Mouse (Mus musculus): Measurements from ENCODE around the gene Mri1. TPM values are rescaled to one million over a fixed set of nuclear protein-coding genes. Genes with fewer than 3 reads are reported as not detected.

The Mri1 gene
- polyA plus RNA-seq, 1 experiment: 23.2 TPM

DNA sequence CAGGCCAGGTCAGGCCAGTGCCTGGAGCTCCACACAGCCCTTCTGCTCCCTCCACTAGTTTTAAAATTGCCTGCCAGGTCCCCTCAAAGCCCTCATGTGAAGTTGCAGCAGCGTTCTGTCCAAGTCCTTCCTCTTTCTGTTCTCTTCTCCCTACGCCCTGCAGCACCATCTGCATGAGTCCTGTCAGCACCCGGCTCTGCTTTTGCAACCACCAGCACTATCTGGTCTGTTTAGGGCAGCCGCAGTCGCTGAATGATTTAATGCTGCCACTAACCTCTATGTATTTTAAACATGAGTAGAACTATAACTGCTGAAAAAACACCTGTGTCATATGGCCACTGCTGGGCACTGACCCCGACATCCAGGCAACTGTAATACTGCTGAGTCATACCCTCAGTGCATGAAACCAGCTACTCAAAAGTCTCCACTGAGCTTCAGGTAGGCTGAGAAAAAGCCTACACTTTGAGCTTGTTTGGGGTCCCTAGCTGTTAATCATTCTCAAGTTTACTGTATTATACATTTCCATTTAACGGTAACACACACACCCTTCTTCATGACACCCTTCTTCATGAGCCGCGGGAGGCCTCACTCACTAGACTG lies 34.5 kb downstream of the Mri1 start:
- no peaks in the 10 kb centered on the region for H3K79me3 ChIP-seq (ENCODE audit: low read depth)
- H3K27me3 ChIP-seq (ENCODE audit: control insufficient read depth, insufficient read depth, insufficient read length): no peaks in the 10 kb centered on the region
- H3ac ChIP-seq (ENCODE audit: control insufficient read depth, insufficient read length, low read depth): no peak overlapping the region
- no peaks in the 10 kb centered on the region for H3K79me2 ChIP-seq (ENCODE audit: control insufficient read depth, insufficient read depth)
- TF ChIP-seq USF1 (IDR thresholded peaks at IDR 0.05; ENCODE audit: low read depth) (no peak), FOSL1 (IDR thresholded peaks at IDR 0.05; ENCODE audit: insufficient read depth, low read length, poor library complexity, severe bottlenecking) (no peak), MYOD1 (IDR thresholded peaks at IDR 0.05; ENCODE audit: control insufficient read depth, insufficient read length, low read depth) (no peak), CEBPB (IDR thresholded peaks at IDR 0.05; ENCODE audit: low read depth) (no peak), MYOG (IDR thresholded peaks at IDR 0.05; ENCODE audit: control insufficient read depth, extremely low read depth, insufficient read length) (no peak)
- H3K4me3 ChIP-seq (ENCODE audit: insufficient read depth, poor library complexity, severe bottlenecking): no peak overlapping the region
- H3K36me3 ChIP-seq (ENCODE audit: control insufficient read depth, insufficient read depth): peaks cover 29% of the 10 kb centered on the region

DNA sequence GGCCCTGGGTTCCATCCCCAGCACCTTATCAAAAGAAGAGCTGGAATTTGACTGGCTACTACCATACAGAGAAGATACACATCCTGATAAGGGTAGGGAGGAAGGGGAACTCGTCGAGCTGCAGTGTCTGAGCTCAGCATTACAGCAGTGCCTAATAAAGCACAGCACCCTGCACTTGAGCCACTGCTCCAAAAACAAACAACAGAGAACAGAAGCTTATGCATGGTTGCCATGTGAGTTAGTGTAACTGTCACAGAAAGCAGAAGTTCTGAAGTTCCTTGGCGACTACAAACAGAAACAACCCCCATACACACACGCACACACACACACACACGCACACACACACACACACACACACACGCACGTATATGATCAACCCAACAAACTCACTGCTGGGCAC lies 37.0 kb downstream of the Mri1 start:
- Histone ChIP-seq H3ac (ENCODE audit: control insufficient read depth, insufficient read length, low read depth) (no peak overlapping the region), H3K79me2 (ENCODE audit: control insufficient read depth, insufficient read depth) (no peaks in the 10 kb centered on the region), H3K4me3 (ENCODE audit: insufficient read depth, poor library complexity, severe bottlenecking) (no peak overlapping the region), H3K36me3 (ENCODE audit: control insufficient read depth, insufficient read depth) (peaks cover 32% of the 10 kb centered on the region), H3K79me3 (ENCODE audit: low read depth) (no peaks in the 10 kb centered on the region), H3K27me3 (ENCODE audit: control insufficient read depth, insufficient read depth, insufficient read length) (no peaks in the 10 kb centered on the region)
- no peak for TF ChIP-seq MAX (IDR thresholded peaks at IDR 0.05)

DNA sequence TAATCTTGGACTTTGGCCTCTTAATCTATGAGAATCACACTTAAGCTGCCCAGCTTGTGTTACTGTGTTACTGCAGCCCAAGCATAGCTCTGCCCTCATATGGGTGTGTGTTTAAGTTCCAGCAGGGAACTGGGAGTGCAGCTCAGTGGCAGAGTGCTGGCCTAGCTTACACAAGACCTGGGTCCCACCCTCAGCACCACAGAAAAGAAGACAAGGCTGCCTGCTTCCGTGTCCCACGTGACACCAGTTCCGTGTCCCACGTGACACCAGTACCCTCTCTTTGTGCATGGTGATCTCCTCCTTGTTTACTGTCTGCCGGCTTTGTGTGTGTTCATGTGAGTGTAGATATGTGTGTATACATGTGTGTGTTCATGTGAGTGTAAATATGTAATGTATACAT lies 39.0 kb downstream of the Mri1 start:
- peaks cover 32% of the 10 kb centered on the region for H3K36me3 ChIP-seq (ENCODE audit: control insufficient read depth, insufficient read depth)
- no peak for TF ChIP-seq CTCF (IDR thresholded peaks at IDR 0.05; ENCODE audit: control insufficient read depth, insufficient read depth, insufficient read length)
- TF ChIP-seq MAX (IDR thresholded peaks at IDR 0.05): no peak
- no peak for TF ChIP-seq FOSL1 (IDR thresholded peaks at IDR 0.05; ENCODE audit: insufficient read depth, low read length, poor library complexity, severe bottlenecking)
- TF ChIP-seq CEBPB (IDR thresholded peaks at IDR 0.05; ENCODE audit: low read depth): no peak
- no peak for TF ChIP-seq MYOG (IDR thresholded peaks at IDR 0.05; ENCODE audit: control insufficient read depth, extremely low read depth, insufficient read length)
- no peak for TF ChIP-seq MYOD1 (IDR thresholded peaks at IDR 0.05; ENCODE audit: control insufficient read depth, insufficient read length, low read depth)
- TF ChIP-seq USF1 (IDR thresholded peaks at IDR 0.05; ENCODE audit: low read depth): no peak
- H3K79me3 ChIP-seq (ENCODE audit: low read depth): no peaks in the 10 kb centered on the region
- no peaks in the 10 kb centered on the region for H3K79me2 ChIP-seq (ENCODE audit: control insufficient read depth, insufficient read depth)
- no peak overlapping the region for H3ac ChIP-seq (ENCODE audit: control insufficient read depth, insufficient read length, low read depth)
- no peak overlapping the region for H3K4me3 ChIP-seq (ENCODE audit: insufficient read depth, poor library complexity, severe bottlenecking)
- no peaks in the 10 kb centered on the region for H3K27me3 ChIP-seq (ENCODE audit: control insufficient read depth, insufficient read depth, insufficient read length)

GRCm38 (mm10) chr8:84217206-84217605 lies 39.9 kb downstream of the Mri1 start:
- TF ChIP-seq CEBPB (IDR thresholded peaks at IDR 0.05; ENCODE audit: low read depth) (no peak), CTCF (IDR thresholded peaks at IDR 0.05; ENCODE audit: control insufficient read depth, insufficient read depth, insufficient read length) (no peak), FOSL1 (IDR thresholded peaks at IDR 0.05; ENCODE audit: insufficient read depth, low read length, poor library complexity, severe bottlenecking) (no peak), MYOG (IDR thresholded peaks at IDR 0.05; ENCODE audit: control insufficient read depth, extremely low read depth, insufficient read length) (no peak), MYOD1 (IDR thresholded peaks at IDR 0.05; ENCODE audit: control insufficient read depth, insufficient read length, low read depth) (no peak), MAX (IDR thresholded peaks at IDR 0.05) (no peak), USF1 (IDR thresholded peaks at IDR 0.05; ENCODE audit: low read depth) (no peak)
- Histone ChIP-seq H3K79me3 (ENCODE audit: low read depth) (no peaks in the 10 kb centered on the region), H3K27me3 (ENCODE audit: control insufficient read depth, insufficient read depth, insufficient read length) (no peaks in the 10 kb centered on the region), H3K36me3 (ENCODE audit: control insufficient read depth, insufficient read depth) (peaks cover 27% of the 10 kb centered on the region), H3K4me3 (ENCODE audit: insufficient read depth, poor library complexity, severe bottlenecking) (no peak overlapping the region), H3K79me2 (ENCODE audit: control insufficient read depth, insufficient read depth) (no peaks in the 10 kb centered on the region), H3ac (ENCODE audit: control insufficient read depth, insufficient read length, low read depth) (no peak overlapping the region)

DNA sequence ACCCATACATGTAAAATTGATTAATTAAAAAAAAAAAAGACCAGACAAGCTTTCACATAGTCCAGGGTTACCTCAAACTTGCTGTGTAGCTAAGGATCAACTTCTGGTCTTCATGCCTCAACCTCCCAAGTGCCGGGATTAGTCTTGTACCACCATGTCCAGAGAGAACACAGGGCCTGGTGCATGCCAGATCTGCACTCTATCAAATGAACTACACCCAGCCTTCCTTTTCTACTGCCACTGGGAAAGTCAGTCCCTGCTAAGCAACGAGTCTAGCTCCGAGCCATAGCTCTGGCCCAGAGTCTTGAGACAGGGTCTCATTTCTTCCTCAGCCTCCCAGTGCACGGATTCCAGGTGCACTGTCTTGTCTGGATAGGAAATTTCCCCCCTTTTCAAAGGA lies 43.8 kb downstream of the Mri1 start:
- no peak for TF ChIP-seq USF1 (IDR thresholded peaks at IDR 0.05; ENCODE audit: low read depth)
- TF ChIP-seq CEBPB (IDR thresholded peaks at IDR 0.05; ENCODE audit: low read depth): no peak
- TF ChIP-seq MYOG (IDR thresholded peaks at IDR 0.05; ENCODE audit: control insufficient read depth, extremely low read depth, insufficient read length): no peak
- no peak for TF ChIP-seq MAX (IDR thresholded peaks at IDR 0.05)
- no peak for TF ChIP-seq MYOD1 (IDR thresholded peaks at IDR 0.05; ENCODE audit: control insufficient read depth, insufficient read length, low read depth)
- TF ChIP-seq FOSL1 (IDR thresholded peaks at IDR 0.05; ENCODE audit: insufficient read depth, low read length, poor library complexity, severe bottlenecking): no peak
- no peak for TF ChIP-seq CTCF (IDR thresholded peaks at IDR 0.05; ENCODE audit: control insufficient read depth, insufficient read depth, insufficient read length)
- H3K36me3 ChIP-seq (ENCODE audit: control insufficient read depth, insufficient read depth): peaks cover 47% of the 10 kb centered on the region
- no peak overlapping the region for H3ac ChIP-seq (ENCODE audit: control insufficient read depth, insufficient read length, low read depth)
- peaks cover 4% of the 10 kb centered on the region for H3K79me3 ChIP-seq (ENCODE audit: low read depth)
- H3K79me2 ChIP-seq (ENCODE audit: control insufficient read depth, insufficient read depth): peaks cover 11% of the 10 kb centered on the region
- no peak overlapping the region for H3K4me3 ChIP-seq (ENCODE audit: insufficient read depth, poor library complexity, severe bottlenecking)
- no peaks in the 10 kb centered on the region for H3K27me3 ChIP-seq (ENCODE audit: control insufficient read depth, insufficient read depth, insufficient read length)

GRCm38 (mm10) chr8:84211881-84212563 lies 45.1 kb downstream of the Mri1 start:
- Histone ChIP-seq H3ac (ENCODE audit: control insufficient read depth, insufficient read length, low read depth) (no peak overlapping the region), H3K4me3 (ENCODE audit: insufficient read depth, poor library complexity, severe bottlenecking) (no peak overlapping the region), H3K79me2 (ENCODE audit: control insufficient read depth, insufficient read depth) (peaks cover 23% of the 10 kb centered on the region), H3K79me3 (ENCODE audit: low read depth) (peaks cover 15% of the 10 kb centered on the region), H3K36me3 (ENCODE audit: control insufficient read depth, insufficient read depth) (peaks cover 59% of the 10 kb centered on the region), H3K27me3 (ENCODE audit: control insufficient read depth, insufficient read depth, insufficient read length) (no peaks in the 10 kb centered on the region)
- TF ChIP-seq MYOD1 (IDR thresholded peaks at IDR 0.05; ENCODE audit: control insufficient read depth, insufficient read length, low read depth): no peak
- no peak for TF ChIP-seq CTCF (IDR thresholded peaks at IDR 0.05; ENCODE audit: control insufficient read depth, insufficient read depth, insufficient read length)
- no peak for TF ChIP-seq USF1 (IDR thresholded peaks at IDR 0.05; ENCODE audit: low read depth)
- no peak for TF ChIP-seq FOSL1 (IDR thresholded peaks at IDR 0.05; ENCODE audit: insufficient read depth, low read length, poor library complexity, severe bottlenecking)
- TF ChIP-seq MYOG (IDR thresholded peaks at IDR 0.05; ENCODE audit: control insufficient read depth, extremely low read depth, insufficient read length): no peak
- TF ChIP-seq CEBPB (IDR thresholded peaks at IDR 0.05; ENCODE audit: low read depth): no peak
- no peak for TF ChIP-seq MAX (IDR thresholded peaks at IDR 0.05)

All from C2C12 (cell line).